Mouse (Mus musculus): Measurements from ENCODE around the gene Ralgps1. TPM values are rescaled to one million over a fixed set of nuclear protein-coding genes. Genes with fewer than 3 reads are reported as not detected.
A peak's percentile ranks its signal among the peaks of the same experiment; 100 is the strongest.

Gene Ralgps1
- polyA plus RNA-seq, 1 experiment from 2014 or later = 5.2 TPM

DNA sequence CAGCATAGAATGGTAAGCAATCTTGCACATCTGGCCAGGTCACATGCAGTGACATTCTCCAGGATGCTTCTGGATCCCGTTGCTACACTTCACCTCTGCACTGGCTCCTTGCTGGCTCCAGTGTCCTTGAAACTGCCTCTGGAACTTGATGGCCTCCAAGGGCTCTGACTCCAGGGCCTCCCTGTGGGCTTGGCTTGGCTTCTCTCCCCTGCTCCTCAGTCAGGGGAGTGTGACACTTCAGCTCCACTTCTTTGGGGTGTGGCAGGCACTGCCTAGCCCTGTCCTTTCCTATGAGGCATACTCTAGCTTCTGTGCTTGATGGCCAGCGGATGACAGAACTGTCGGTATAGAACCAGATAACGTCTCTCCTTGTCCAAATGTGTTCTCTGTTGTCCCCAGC lies 224.3 kb downstream of the Ralgps1 start:
- Histone ChIP-seq H3K4me3 (ENCODE audit: low read length) (no peak overlapping the region), H3K27ac (ENCODE audit: low read length) (no peak overlapping the region), H3K4me1 (replicated peaks; ENCODE audit: control insufficient read depth, insufficient read depth, low read length) (no peaks in the 10 kb centered on the region), H3K4me2 (ENCODE audit: low read depth, low read length) (no peak overlapping the region), H3K36me3 (ENCODE audit: control insufficient read depth, insufficient read depth, low read length) (no peaks in the 10 kb centered on the region), H3K9ac (ENCODE audit: low read length) (no peak overlapping the region), H3K27me3 (ENCODE audit: control insufficient read depth, insufficient read depth, low read depth, low read length) (no peaks in the 10 kb centered on the region), H3K9me3 (ENCODE audit: control insufficient read depth, low read length) (no peaks in the 10 kb centered on the region)
- WGBS = 59% methylated on average over 4 of the region's 4 CpGs
- ATAC-seq (ENCODE audit: low read depth) = no peak

- ATAC-seq (ENCODE audit: low read depth) = no peak
- Histone ChIP-seq H3K4me1 (replicated peaks; ENCODE audit: control insufficient read depth, insufficient read depth, low read length) (no peaks in the 10 kb centered on the region), H3K9me3 (ENCODE audit: control insufficient read depth, low read length) (no peaks in the 10 kb centered on the region), H3K4me3 (ENCODE audit: low read length) (no peak overlapping the region), H3K9ac (ENCODE audit: low read length) (no peak overlapping the region), H3K36me3 (ENCODE audit: control insufficient read depth, insufficient read depth, low read length) (no peaks in the 10 kb centered on the region), H3K4me2 (ENCODE audit: low read depth, low read length) (no peak overlapping the region), H3K27ac (ENCODE audit: low read length) (no peak overlapping the region), H3K27me3 (ENCODE audit: control insufficient read depth, insufficient read depth, low read depth, low read length) (no peaks in the 10 kb centered on the region)
- WGBS = 85% methylated on average over 2 of the region's 2 CpGs
Measured at GRCm38 (mm10) chr2:33143292-33143691, 228.0 kb downstream of the Ralgps1 start.

DNA sequence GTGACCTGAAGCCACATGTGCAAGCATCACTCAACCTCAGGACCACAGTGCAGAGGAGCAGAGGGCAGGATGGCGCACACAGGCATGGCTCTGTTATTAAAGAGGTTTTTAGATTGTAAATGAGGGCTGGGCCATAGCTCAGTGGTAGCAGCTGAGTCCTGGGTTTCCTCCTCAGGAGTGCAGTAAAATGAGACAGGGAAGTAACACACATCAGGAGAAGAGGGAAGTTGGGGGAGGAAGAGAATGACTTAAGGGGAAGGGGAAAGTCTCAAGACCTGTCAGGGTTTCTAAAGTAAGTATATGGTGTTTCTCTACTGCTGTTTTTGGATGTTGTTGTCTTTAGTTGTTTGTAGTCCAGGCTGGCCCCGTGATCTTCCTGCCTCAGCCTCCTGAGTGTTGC lies 232.8 kb downstream of the Ralgps1 start:
- no peaks in the 10 kb centered on the region for H3K27me3 ChIP-seq (ENCODE audit: control insufficient read depth, insufficient read depth, low read depth, low read length)
- no peaks in the 10 kb centered on the region for H3K4me1 ChIP-seq (replicated peaks; ENCODE audit: control insufficient read depth, insufficient read depth, low read length)
- 84% methylated on average over 2 of the region's 2 CpGs for WGBS
- H3K36me3 ChIP-seq (ENCODE audit: control insufficient read depth, insufficient read depth, low read length) = no peaks in the 10 kb centered on the region
- no peak overlapping the region for H3K9ac ChIP-seq (ENCODE audit: low read length)
- no peaks in the 10 kb centered on the region for H3K9me3 ChIP-seq (ENCODE audit: control insufficient read depth, low read length)
- H3K27ac ChIP-seq (ENCODE audit: low read length) = no peak overlapping the region
- H3K4me3 ChIP-seq (ENCODE audit: low read length) = no peak overlapping the region
- no peak overlapping the region for H3K4me2 ChIP-seq (ENCODE audit: low read depth, low read length)
- ATAC-seq (ENCODE audit: low read depth) = no peak

DNA sequence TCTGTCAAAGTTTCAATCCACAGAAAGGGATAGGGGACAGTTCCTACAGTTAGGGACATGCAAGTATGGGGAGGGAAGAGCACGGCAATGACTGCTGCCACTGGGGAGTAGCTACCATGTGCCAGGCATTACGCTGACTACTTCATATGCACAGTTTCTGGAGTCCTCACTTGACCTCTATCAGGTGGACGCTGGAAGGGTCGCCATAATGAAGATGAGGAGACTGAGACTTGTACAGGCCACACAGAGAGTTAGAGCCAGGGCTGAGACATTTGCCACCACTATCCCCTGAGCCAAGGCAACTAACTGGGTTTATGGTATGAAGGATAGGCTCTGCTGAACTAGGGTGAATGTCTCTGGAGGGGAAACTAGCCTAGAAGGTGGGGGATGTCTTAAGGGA lies 233.6 kb downstream of the Ralgps1 start:
- Histone ChIP-seq H3K27ac (ENCODE audit: low read length) (no peak overlapping the region), H3K4me2 (ENCODE audit: low read depth, low read length) (no peak overlapping the region), H3K36me3 (ENCODE audit: control insufficient read depth, insufficient read depth, low read length) (no peaks in the 10 kb centered on the region), H3K27me3 (ENCODE audit: control insufficient read depth, insufficient read depth, low read depth, low read length) (peaks cover under 1% of the 10 kb centered on the region; the same call in 1 of the 2 replicates), H3K9me3 (ENCODE audit: control insufficient read depth, low read length) (no peaks in the 10 kb centered on the region), H3K4me3 (ENCODE audit: low read length) (no peak overlapping the region), H3K9ac (ENCODE audit: low read length) (no peak overlapping the region), H3K4me1 (replicated peaks; ENCODE audit: control insufficient read depth, insufficient read depth, low read length) (no peaks in the 10 kb centered on the region)
- no peak for ATAC-seq (ENCODE audit: low read depth)
- 81% methylated on average over 4 of the region's 4 CpGs for WGBS

GRCm38 (mm10) chr2:33137244-33137643 lies 234.0 kb downstream of the Ralgps1 start:
- whole genome bisulfite sequencing = 79% methylated on average over 9 of the region's 9 CpGs
- peaks cover 5% of the 10 kb centered on the region; the same call in 1 of the 2 replicates for H3K27me3 ChIP-seq (ENCODE audit: control insufficient read depth, insufficient read depth, low read depth, low read length)
- H3K4me2 ChIP-seq (ENCODE audit: low read depth, low read length) = no peak overlapping the region
- no peak overlapping the region for H3K4me3 ChIP-seq (ENCODE audit: low read length)
- no peak overlapping the region for H3K27ac ChIP-seq (ENCODE audit: low read length)
- no peak overlapping the region for H3K9ac ChIP-seq (ENCODE audit: low read length)
- no peak for ATAC-seq (ENCODE audit: low read depth)
- H3K36me3 ChIP-seq (ENCODE audit: control insufficient read depth, insufficient read depth, low read length) = no peaks in the 10 kb centered on the region
- no peaks in the 10 kb centered on the region for H3K4me1 ChIP-seq (replicated peaks; ENCODE audit: control insufficient read depth, insufficient read depth, low read length)
- H3K9me3 ChIP-seq (ENCODE audit: control insufficient read depth, low read length) = no peaks in the 10 kb centered on the region

GRCm38 (mm10) chr2:33136366-33136765 lies 234.9 kb downstream of the Ralgps1 start:
- Histone ChIP-seq H3K36me3 (ENCODE audit: control insufficient read depth, insufficient read depth, low read length) (no peaks in the 10 kb centered on the region), H3K9me3 (ENCODE audit: control insufficient read depth, low read length) (no peaks in the 10 kb centered on the region), H3K27ac (ENCODE audit: low read length) (no peak overlapping the region), H3K4me3 (ENCODE audit: low read length) (no peak overlapping the region), H3K9ac (ENCODE audit: low read length) (no peak overlapping the region), H3K4me1 (replicated peaks; ENCODE audit: control insufficient read depth, insufficient read depth, low read length) (no peaks in the 10 kb centered on the region), H3K27me3 (ENCODE audit: control insufficient read depth, insufficient read depth, low read depth, low read length) (peaks cover 5% of the 10 kb centered on the region; the same call in 1 of the 2 replicates), H3K4me2 (ENCODE audit: low read depth, low read length) (no peak overlapping the region)
- 85% methylated on average over 6 of the region's 6 CpGs for WGBS
- no peak for ATAC-seq (ENCODE audit: low read depth)

- no peaks in the 10 kb centered on the region for H3K36me3 ChIP-seq (ENCODE audit: control insufficient read depth, insufficient read depth, low read length)
- no peak overlapping the region for H3K4me2 ChIP-seq (ENCODE audit: low read depth, low read length)
- H3K27me3 ChIP-seq (ENCODE audit: control insufficient read depth, insufficient read depth, low read depth, low read length) = peaks cover 5% of the 10 kb centered on the region; the same call in 1 of the 2 replicates
- no peaks in the 10 kb centered on the region; the same call in 1 of the 2 replicates for H3K4me1 ChIP-seq (replicated peaks; ENCODE audit: control insufficient read depth, insufficient read depth, low read length)
- no peak overlapping the region for H3K9ac ChIP-seq (ENCODE audit: low read length)
- no peak for ATAC-seq (ENCODE audit: low read depth)
- WGBS = 61% methylated on average over 7 of the region's 7 CpGs
- no peaks in the 10 kb centered on the region for H3K9me3 ChIP-seq (ENCODE audit: control insufficient read depth, low read length)
- no peak overlapping the region for H3K4me3 ChIP-seq (ENCODE audit: low read length)
- H3K27ac ChIP-seq (ENCODE audit: low read length) = no peak overlapping the region
Measured at GRCm38 (mm10) chr2:33134766-33135490, 236.4 kb downstream of the Ralgps1 start.

DNA sequence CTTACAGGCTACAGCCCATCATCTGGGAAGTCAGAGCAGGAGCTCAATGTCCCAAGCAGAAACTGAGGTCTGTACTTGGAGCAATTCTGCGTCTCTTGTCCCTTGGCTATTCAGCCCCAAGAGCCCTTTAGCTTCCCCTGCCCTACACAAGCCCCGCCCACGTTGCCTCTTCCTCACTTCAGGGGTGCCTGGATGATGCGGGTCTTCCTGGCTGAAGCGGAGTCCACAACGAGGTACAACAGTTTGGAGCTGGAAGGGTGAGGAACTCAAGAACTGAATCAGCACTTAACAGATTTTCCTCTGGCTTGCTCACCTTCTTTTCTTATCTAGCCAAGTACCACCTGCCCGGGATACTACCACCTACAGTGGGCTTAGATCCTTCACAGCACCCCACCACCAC lies 239.0 kb downstream of the Ralgps1 start:
- Histone ChIP-seq H3K36me3 (ENCODE audit: control insufficient read depth, insufficient read depth, low read length) (no peaks in the 10 kb centered on the region), H3K27ac (ENCODE audit: low read length) (no peak overlapping the region), H3K27me3 (ENCODE audit: control insufficient read depth, insufficient read depth, low read depth, low read length) (peaks cover 5% of the 10 kb centered on the region; the same call in 1 of the 2 replicates), H3K4me3 (ENCODE audit: low read length) (no peak overlapping the region), H3K4me2 (ENCODE audit: low read depth, low read length) (no peak overlapping the region), H3K9ac (ENCODE audit: low read length) (no peak overlapping the region), H3K9me3 (ENCODE audit: control insufficient read depth, low read length) (no peaks in the 10 kb centered on the region), H3K4me1 (replicated peaks; ENCODE audit: control insufficient read depth, insufficient read depth, low read length) (peaks cover 5% of the 10 kb centered on the region)
- ATAC-seq (ENCODE audit: low read depth) = no peak
- WGBS = 7% methylated on average over 7 of the region's 7 CpGs

DNA sequence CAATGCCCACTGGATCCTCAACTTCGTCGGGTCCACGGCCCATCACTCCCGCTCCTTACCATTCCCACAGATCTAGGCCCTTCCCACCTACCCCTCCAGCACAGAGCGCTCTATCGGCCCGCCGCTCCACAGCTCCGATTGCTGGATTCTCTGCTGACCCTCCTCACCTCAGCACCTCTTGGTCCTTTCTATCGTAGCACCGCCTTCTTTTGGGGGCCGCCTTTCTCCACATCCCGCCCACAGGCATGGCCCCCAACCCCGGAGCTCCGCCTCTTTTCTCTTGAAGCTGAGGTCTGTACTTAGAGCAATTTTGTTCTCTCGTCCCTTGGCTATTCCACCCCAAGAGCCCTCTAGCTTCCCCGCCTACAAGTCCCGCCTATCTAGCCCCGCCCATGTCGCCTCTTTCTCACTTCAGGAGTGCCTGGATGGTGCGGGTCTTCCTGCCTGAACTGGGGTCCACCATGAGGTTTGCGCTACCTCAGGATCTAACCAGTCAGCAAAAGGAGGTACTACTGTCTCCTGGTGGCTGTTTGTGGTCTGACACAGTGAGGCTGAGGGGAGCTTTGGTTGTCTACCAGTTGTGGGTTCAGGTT lies 239.7 kb downstream of the Ralgps1 start, which contains the start of gene Garnl3:
Garnl3 (minus strand) TSS at position 155 of the 593 bp plus-strand sequence.
- peak; percentile 0 for ATAC-seq (ENCODE audit: low read depth)
- Histone ChIP-seq H3K4me1 (replicated peaks; ENCODE audit: control insufficient read depth, insufficient read depth, low read length) (peaks cover 5% of the 10 kb centered on the region), H3K9me3 (ENCODE audit: control insufficient read depth, low read length) (no peaks in the 10 kb centered on the region), H3K27me3 (ENCODE audit: control insufficient read depth, insufficient read depth, low read depth, low read length) (peaks cover 5% of the 10 kb centered on the region; the same call in 1 of the 2 replicates), H3K9ac (ENCODE audit: low read length) (peak within 1 kb of the TSS; percentile 52), H3K4me2 (ENCODE audit: low read depth, low read length) (peak within 1 kb of the TSS; percentile 99), H3K36me3 (ENCODE audit: control insufficient read depth, insufficient read depth, low read length) (no peaks in the 10 kb centered on the region), H3K4me3 (ENCODE audit: low read length) (peak within 1 kb of the TSS; percentile 78), H3K27ac (ENCODE audit: low read length) (peak within 1 kb of the TSS; percentile 73)
- WGBS = under 1% methylated on average over 22 of the region's 22 CpGs
